Mouse (Mus musculus): ENCODE results near the gene Cenpc1. TPM values are rescaled to one million over a fixed set of nuclear protein-coding genes. Genes with fewer than 3 reads are reported as not detected.

The Cenpc1 gene
- polyA plus RNA-seq (2012; rRNA removed) = 3.4 and 5.0 TPM in 2 replicates

DNA sequence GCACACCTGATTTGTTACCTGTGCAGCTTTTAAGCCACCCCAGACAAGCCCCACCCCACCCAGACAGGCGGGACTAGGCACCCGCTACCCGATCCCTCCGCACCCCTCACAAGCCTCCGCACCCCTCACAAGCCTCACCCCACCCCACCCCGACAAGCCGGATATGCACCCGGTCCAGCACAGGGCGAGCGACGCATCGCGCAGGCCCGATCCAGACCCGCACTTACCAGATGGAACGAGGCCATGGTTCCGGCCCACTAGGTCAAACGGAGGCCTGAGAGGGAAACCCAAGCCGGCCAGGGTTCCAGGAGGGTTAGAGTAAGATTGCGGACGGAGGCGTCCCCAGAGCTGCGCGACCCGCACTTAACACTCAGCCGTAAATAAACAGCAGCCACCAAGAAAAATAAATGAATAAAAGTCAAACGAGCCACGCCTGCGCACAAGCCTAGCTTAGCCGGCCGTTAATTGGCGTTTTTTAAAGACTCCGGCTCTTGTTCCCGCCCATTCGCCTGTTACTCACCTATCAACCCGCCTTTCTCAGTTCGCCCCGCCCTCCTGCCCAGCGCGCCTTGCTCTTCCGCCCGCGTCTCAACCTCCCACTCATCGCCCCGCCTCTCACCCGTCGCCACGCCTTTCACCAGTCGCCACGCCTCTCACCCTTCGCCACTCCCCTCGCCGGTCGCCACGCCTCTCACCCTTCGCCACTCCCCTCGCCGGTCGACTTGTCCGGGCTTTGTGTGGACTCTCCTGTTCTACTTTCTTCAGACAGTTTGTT is at the start of gene Cenpc1:
TSS of gene Cenpc1 (minus strand) at position 483 of the 775 bp plus-strand sequence.

DNA sequence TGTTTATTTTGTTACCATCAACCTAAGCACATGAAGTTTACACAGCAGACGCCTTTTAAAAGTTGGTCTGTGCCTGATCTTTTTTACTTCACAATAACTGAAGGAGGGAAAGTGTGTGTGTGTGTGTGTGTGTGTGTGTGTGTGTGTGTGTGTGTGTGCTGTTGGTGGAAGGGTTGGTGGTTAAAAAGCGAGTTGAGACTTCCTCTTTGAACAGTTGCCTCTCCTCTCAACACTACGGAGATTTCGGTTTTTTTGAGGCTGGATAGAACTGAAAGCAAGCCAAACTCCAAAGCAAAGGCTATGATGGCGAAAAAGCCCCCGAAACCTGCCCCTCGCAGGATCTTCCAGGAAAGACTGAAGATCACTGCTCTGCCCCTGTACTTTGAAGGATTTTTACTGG is 6.2 kb upstream of the Cenpc1 start, which contains the start of gene Stap1:
TSS of gene Stap1 (plus strand) at position 209 of the 400 bp plus-strand sequence.

Other genes starting within 250 kb of the Cenpc1 start
- 0.09 TPM in 1 of 2 replicates, not detected in the other for gene Stap1, start 6.2 kb upstream of the Cenpc1 start, polyA plus RNA-seq (2012; rRNA removed)
- gene Uba6, start 107.2 kb upstream of the Cenpc1 start, polyA plus RNA-seq (2012; rRNA removed) = 0.78 and 0.99 TPM in 2 replicates
- 0.12 and 0.24 TPM in 2 replicates for gene Gnrhr, start 132.3 kb upstream of the Cenpc1 start, polyA plus RNA-seq (2012; rRNA removed)
- not detected in 2 replicates for gene Tmprss11c, start 223.7 kb upstream of the Cenpc1 start, polyA plus RNA-seq (2012; rRNA removed)

Measured in ovary, adult 2 months (tissue).